Mouse (Mus musculus) embryo, embryonic 10.5 days (tissue): ENCODE measurements around the gene Nes.

ENCODE experiments used
- DNase-seq: peaks from one replicate; pipeline ENCODE4 v3.0.0-alpha.2; 2015; ENCODE audit warnings: low spot score

Nes gene

GRCm38 (mm10) chr3:88022322-88023191, 51.7 kb downstream of the Nes start:
- peak; percentile 96 for DNase-seq

GRCm38 (mm10) chr3:88023192-88024074, 52.6 kb downstream of the Nes start:
- DNase-seq, result peak; percentile 43

- DNase-seq, result no peak
Measured at GRCm38 (mm10) chr3:88026823-88027222, 55.9 kb downstream of the Nes start.

DNA sequence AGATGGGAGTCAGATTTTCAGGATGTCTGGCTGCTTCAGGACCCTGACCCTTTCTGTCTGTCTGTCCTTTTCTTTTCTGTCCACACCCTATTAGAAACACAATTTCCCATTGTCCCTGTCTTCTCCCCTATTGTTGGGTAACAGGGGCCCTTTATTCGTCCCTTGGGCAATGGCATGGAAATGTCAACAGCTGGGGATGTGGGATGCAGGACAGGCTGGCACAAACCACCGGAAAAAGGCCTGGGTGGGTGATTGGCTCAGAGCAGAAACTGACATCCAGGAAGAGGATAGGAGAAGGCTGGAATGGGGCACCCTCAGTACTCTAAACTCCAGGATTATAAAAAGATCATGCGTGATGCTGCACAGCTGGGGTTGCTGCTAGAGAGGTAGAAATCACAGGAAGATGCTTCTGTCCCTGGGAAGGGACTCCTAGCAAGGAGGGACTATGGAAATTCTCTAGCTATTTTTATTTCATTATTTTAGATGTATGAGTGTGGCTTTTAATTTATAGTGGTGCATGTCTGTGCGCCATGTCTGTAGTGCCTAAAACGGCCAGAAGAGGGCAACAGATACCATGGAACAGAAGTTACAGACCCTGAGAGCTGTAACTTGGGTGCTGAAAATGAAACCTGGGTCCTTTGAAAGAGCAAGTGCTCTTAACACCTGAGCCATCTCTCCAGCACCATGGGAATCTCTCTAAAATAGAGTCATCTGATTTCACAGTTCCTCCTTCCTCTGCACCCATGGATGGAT, 56.7 kb downstream of the Nes start, which contains the start of gene Hapln2:
Gene Hapln2, minus strand, starts transcription at position 150 of the 753 bp plus-strand sequence.
- DNase-seq, result no peak
